Mouse (Mus musculus): ENCODE results near the gene Gng12.
"Not testable (repeated sequence)": the region's sequence is repeated elsewhere in the genome, so short reads cannot be mapped to it uniquely, and the experiment has no call there.

The Gng12 gene

DNA sequence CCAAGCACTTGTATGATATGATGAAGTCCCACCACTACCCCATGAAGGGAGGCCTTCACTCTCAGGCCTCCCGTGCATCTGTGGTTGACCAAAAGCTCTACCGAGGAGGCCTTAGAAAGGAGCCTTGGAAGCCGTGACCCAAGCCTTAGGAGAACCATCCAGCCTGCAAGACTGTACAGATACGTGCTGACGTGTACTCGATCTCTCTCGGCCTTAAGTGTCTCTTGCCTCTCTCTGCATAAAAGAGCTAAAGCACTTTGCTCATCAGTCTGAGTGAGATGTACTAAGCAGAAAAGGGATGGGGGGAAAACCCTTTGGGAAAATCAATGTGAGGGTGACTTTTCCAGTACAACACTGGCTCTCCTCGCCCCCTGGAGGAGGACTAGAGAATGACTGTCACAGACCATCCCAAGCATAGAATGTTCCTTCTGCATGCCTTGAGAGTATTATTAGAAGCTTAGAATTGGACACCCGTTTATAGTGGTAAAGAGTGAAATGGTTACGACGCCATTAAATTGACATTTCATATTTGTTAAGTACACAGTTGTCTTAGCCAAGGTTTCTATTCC is 59.0 kb downstream of the Gng12 start:
- DNase-seq (ENCODE audit: low read depth, low spot score), result peak; percentile 59

DNA sequence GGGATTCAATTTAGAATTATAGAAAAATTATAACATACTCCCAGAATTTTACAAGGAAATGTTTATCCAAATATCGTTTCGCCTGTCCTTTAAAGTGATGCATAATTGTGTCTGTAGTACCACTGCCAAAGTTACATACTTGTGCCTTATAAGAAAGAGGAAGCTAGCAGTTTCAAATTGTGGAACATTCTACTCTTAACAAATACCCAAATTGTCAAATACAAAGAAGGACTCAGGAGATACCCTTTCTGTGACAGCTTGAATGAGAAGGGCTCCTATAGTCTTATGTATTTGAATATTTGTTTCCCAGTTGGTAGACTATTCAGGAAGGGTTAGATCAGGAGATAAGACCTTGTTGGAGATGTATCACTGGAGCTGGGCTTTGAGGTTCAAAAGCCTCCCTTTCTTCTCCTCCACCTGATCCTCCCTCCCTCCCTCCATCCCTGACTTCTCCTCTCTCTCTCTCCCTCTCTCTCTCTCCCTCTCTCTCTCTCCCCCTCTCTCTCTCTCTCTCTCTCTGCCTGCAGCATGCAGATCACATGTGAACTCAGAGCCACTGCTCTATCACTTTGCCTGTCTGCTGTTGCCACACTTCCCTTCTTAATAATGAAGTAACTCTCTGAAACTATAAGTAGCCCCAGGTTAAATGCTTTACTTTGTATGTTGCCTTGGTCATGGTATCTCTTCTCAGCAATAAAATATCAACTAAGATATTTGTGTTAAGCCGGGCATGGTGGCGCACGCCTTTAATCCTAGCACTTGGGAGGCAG is 62.5 kb downstream of the Gng12 start:
- no peak for DNase-seq (ENCODE audit: low read depth, low spot score)

DNA sequence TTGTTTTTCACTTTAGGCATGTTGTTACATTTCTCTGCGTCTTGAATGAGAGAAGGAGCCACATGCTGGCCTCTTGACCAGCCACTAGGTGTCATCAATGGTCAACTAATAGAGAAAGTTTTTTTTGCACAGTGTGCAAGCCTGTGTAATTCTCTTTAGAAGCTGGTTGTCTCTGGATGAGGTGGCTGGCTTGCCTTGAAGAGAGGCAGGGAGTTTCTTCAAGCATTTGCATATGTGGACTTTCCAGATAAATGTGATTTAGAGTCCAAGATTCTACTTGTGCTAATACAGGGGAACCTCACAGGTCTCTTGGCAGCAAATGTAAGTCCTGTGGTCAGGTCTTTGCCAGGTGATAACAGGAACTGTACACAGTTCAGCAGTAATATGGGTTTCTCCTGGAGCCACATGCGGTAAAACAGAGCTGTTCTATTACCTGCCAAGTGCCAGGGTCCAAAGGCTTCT is 66.4 kb downstream of the Gng12 start:
- peak; percentile 73 for DNase-seq (ENCODE audit: low read depth, low spot score)

DNA sequence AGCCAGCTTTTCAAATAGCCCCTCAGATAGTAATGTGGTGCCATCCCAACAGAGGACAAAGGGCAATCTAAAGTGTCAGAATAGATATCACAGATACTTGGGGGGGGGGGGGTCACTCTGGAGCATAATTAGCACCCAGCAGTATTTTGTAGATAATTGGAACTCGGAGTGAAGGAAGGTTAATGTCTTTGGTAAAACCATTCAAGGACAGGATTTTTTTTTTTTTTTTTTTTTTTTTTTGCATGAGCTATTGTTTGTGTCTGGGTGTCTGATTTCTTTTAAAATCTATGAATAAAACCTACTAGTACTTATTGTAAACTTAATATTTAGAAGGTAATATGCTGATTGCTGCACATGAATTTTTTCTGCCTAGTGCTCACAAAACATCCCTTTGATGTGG is 66.9 kb downstream of the Gng12 start:
- DNase-seq (ENCODE audit: low read depth, low spot score), result no peak

GRCm38 (mm10) chr6:66963651-66964050 is 67.5 kb downstream of the Gng12 start:
- DNase-seq (ENCODE audit: low read depth, low spot score), result not testable (repeated sequence)

- DNase-seq (ENCODE audit: low read depth, low spot score), result peak; percentile 33
These were observed 68.0 kb downstream of the Gng12 start for GRCm38 (mm10) chr6:66964222-66964621.

- DNase-seq (ENCODE audit: low read depth, low spot score), result no peak
These were observed 69.0 kb downstream of the Gng12 start for GRCm38 (mm10) chr6:66965203-66965602.

- no peak for DNase-seq (ENCODE audit: low read depth, low spot score)
These were observed 71.6 kb downstream of the Gng12 start for GRCm38 (mm10) chr6:66967788-66968187.

GRCm38 (mm10) chr6:66969446-66969845 is 73.2 kb downstream of the Gng12 start:
- no peak for DNase-seq (ENCODE audit: low read depth, low spot score)

DNA sequence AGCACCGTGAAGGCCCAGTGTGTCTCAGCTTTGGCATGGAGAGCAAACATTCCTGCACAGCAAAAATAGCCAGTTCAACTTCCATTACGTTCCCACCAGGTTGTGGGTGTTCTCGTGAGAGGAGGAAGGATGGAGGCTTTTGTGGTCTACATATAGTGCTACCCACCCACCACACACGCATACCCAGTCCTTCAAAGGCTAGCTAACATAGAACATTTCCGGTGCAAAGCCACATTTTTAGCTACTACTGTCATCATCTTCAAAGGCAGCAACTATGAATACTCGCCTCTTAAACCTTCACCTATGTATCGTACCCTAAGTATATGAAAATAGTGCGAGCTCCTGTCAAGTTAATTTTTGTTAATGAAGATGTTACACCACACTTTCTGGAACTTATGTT is 76.1 kb downstream of the Gng12 start:
- DNase-seq (ENCODE audit: low read depth, low spot score), result no peak

DNA sequence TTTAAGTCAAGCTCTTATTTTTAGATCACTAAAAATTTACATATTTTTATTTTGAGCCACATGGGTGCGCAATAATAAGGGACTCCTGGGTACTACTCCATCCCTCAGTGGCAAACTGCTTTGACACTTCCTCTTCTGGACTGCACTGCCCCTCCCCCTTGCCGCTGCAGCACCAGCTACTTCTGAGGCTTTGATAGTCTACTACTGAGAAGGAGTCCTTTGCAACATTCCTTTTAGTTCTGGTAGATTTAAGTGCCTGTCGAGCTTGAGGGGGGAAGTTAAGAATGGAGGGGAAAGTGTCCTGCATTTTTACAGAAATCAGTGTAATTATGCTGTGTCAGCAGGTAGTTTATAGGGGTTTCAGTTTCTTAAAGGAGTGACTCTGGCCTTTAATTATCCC is 77.0 kb downstream of the Gng12 start:
- no peak for DNase-seq (ENCODE audit: low read depth, low spot score)

DNA sequence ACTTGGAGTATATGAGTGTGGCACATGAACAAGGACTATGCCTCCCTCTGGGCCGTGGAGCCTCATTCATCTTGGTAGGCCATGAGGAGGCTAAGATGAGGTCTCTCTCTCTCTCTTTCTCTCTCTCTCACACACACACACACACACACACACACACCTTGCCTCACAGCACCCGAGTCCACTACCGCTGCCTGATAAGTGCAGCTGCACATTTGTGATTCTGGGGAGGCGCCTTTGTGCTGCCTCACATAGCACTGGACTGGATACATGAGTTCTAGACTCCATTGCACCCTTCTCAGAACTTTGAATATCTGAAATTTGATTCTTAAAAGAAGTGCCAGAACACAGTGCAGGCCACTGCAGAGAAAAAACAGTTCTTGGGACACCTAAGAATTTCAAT is 79.3 kb downstream of the Gng12 start:
- DNase-seq (ENCODE audit: low read depth, low spot score), result no peak

- DNase-seq (ENCODE audit: low read depth, low spot score), result no peak
These were observed 83.0 kb downstream of the Gng12 start for GRCm38 (mm10) chr6:66979197-66979596.

DNA sequence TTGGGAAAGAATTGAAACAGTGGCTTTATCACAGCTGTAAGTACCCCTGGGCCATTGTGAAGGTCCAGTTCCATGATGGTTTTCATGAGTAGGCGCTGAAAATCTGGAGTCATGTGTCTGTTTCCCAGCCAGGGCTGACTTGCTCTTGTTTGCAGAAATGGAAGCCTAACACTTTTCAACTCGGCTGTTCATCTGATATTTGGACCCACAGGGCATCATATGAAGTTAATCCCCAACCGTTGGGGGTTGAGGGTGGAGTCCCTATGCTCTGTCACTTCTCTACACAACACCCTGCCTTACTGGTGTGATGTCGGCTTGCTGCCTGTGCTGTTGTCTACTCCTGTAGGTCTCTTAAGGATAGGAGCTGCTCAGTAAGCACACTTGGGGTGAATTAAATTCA is 83.8 kb downstream of the Gng12 start:
- no peak for DNase-seq (ENCODE audit: low read depth, low spot score)

DNA sequence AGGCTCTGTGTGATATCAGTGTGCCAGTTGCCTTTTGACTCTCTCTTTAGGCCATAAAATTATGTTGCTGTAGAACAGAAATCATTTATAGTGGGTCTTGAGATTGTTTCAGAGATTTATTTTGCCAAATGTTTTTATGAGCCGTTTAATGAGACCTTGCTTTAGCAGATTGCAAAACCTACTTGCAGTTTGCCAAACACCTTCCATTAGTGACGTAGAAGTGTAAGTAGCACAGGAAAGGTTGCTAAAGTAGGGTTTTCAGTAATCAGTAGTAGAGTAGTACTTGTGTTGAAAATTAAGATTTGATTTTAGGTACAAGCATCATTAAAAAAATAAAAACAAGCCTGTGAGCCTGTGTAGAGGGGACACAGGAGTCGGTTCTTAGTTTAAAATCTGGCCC is 85.2 kb downstream of the Gng12 start:
- no peak for DNase-seq (ENCODE audit: low read depth, low spot score)

DNA sequence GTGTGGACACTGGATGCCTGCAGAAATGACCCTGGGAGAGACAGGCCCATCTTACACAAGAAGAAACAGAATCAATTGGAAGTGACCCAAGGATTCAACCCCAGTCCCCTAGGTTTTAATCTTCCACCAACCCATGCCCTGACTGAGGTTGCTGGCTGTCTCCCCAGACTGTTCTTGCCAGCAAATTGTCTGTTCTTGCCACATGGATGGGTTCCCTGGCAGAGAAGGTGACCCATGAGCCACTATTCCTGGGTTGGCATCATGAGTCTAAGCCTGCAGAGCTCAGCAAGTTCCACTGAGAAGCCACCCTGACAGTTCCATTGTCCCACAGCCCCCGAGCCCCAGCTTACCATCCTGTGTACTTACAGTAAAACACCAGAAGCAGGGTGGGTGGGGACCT is 85.7 kb downstream of the Gng12 start:
- no peak for DNase-seq (ENCODE audit: low read depth, low spot score)

- no peak for DNase-seq (ENCODE audit: low read depth, low spot score)
These were observed 87.9 kb downstream of the Gng12 start for GRCm38 (mm10) chr6:66984079-66984478.

DNA sequence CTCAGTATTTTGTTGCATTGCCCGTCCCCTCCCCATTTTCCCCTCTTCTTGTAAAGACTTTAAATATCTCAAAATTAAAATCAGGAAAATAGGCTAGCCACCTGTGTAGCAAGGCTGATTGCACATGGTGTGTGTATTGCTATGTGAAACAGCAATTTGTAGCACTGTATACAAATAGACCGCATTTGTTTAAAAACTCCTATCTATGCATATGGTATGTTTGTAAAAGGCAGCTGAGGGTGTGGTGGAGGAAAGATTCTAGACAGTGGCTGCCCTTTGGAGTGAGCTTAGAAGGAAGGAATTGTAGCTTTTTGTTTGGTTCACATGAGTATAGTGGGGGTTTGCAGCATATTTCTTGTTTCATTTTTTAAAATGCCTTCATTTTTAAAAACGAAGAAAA is 88.5 kb downstream of the Gng12 start:
- DNase-seq (ENCODE audit: low read depth, low spot score), result no peak

DNA sequence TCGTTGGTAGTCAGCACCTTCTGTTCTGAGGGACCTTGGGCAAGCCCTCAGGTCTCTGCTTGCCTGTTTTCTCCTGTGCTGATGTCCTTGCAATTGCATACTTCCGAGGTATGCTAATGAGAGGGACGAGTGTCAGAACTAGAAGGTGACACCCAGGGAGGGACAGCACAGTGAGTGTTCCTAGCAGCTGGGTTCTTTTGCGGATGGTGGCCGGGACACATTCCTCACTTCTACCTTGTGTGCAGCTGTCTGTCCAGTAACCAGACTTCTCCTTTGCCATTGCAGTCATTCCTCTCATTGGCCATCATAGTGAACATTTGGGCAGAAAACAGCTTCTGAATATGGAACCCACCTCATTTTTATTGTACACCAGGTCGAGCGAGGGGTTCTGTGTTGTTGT is 89.3 kb downstream of the Gng12 start:
- DNase-seq (ENCODE audit: low read depth, low spot score), result no peak

- DNase-seq (ENCODE audit: low read depth, low spot score), result peak; percentile 75
These were observed 89.9 kb downstream of the Gng12 start for GRCm38 (mm10) chr6:66986063-66986462.

- DNase-seq (ENCODE audit: low read depth, low spot score), result no peak
These were observed 91.4 kb downstream of the Gng12 start for GRCm38 (mm10) chr6:66987643-66988042.

- DNase-seq (ENCODE audit: low read depth, low spot score), result no peak
These were observed 92.2 kb downstream of the Gng12 start for GRCm38 (mm10) chr6:66988363-66988762.

- no peak for DNase-seq (ENCODE audit: low read depth, low spot score)
These were observed 92.8 kb downstream of the Gng12 start for GRCm38 (mm10) chr6:66989037-66989436.
